Mouse (Mus musculus): Measurements from ENCODE around the gene H2-M10.2.

The H2-M10.2 gene

DNA sequence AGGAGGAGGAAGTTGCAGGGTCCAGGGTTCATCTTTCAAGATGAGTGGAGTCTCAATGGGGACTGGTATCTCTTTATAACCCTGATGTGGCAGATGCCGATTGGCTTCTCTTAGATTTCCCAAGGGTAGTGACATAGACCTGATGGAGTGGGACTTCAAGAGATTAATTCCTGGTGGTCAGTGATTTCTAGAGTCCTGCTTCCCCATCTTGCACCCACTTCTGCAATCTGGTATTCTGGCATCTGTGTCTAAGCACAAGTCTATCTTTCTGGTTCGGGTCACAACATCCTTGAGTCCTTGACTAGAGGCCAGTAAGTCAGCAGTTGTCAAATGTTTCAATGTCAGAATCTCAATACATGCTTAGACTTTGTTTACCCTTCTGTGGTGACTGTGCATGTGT is at the start of gene H2-M10.2:
Gene H2-M10.2, minus strand, starts transcription at position 101 of the 400 bp plus-strand sequence.
- no peak for DNase-seq (ENCODE audit: low read depth, low spot score)

DNA sequence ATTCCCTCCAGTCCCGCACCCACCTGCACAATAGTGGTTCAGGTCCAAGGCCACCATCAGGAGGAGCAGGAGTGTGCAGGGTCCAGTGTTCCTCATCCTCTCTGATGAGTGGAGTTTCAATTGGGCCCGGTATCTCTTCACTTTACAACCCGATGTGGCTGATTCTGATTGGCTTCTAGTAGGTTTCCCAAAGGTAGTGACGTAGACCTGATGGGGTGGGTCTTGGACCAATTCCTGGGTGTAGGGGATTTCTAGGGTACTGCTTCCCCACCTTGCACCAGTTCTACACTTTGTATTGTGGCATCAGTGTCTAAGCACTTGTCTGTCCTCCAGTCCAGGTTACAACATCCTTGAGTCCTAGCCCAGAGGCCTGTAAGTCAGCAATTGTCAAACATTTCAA is 39.8 kb upstream of the H2-M10.2 start, which contains the start of gene H2-M10.1:
Gene H2-M10.1, minus strand, starts transcription at position 101 of the 400 bp plus-strand sequence.
- no peak for DNase-seq (ENCODE audit: low read depth, low spot score)

DNA sequence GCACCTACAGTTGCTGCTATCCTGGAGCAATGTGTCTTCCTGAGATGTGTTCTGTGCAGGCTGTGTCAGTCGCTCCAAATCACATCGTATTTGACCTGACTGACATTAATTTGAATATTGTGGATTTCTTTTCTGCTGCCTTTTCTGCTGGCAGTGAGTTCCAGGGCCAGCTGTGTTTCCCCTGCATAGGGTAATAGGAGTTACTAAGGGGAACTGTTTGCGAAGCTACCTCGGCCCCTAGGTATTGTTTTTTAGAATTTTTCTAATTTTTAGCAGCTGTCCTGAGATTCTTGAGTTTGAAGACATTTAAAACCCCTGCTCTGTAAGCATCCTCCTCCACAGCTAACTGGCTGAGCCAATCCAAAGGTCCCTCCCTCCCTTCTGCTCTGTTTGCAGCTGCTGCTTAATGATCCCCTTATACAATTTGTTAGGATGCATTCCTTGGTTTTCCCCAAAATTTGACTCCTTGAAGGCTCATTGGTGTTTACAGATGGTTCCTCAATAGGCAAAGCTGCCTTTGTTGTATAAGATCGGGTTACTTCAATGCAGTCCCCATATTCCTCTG is 29.5 kb upstream of the H2-M10.2 start:
- peak; percentile 4 for DNase-seq (ENCODE audit: low read depth, low spot score)

DNA sequence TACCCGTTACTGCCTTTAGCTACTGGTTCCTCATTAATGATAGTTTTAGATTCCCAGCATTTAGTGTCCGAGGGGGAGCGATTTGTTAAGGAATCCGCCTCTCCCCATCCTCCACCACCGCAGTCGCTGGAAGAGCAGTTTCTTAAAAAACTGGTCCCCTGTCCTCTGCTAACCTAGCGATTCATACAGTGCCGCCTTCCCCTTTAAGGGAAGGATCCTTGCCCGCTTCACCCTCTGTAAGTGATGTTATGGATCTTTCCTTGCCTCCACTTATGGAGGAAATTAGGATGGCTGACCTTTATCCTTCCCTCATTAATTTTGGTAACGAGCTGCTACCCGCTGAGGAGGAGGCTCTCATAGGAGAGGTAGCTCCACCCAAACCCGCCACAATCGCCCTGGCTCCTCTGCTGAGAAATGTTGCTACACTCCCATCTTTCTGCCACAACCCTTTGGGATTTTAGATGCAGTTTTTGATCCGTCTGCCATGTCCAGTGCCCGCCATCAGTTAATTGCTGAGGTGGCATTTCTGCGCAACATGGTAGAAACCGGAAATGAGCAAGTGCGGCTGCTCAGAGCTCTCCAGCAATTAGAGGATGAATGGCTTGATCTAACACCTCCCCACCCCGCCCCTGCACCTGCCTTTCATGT is 28.9 kb upstream of the H2-M10.2 start:
- DNase-seq (ENCODE audit: low read depth, low spot score) = peak; percentile 40

DNA sequence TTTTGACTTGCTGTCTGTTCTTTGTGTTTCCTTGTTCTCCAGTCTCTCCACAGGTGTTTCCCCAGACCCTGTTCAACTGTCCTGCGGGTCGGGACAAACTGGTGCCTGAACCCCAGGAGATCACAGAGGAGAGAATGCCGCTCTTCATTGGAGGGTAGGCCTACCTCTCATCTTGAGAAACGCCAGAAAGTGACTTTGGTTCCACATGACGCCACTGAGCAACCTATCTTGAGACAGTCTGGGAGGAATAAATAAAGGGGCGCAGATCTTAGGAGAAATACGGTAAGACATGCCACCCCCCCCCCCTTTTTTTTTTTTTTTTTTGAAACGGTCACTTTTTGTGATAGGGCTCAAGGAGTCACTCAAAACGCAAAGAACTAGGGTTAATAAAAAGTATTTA is 28.2 kb upstream of the H2-M10.2 start:
- peak; percentile 45 for DNase-seq (ENCODE audit: low read depth, low spot score)

DNA sequence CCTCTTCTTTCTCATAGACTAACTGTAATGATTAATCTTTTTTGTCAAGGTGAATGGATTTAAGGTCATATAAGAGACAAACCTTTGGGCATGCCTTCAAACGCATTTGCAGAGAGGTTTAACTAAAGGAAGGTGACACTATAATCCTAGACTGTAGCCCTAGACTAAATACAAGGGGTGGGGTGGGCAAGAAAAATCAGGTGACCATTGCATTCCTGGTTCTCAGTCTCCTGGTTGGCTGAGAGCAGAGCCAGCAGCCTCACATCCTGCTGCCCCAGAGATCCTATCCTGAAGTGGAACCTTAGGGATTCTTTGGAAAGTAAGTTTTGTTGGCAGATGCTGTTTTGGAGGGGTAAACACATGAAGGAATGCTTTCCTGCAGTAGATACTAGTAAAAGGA is 23.0 kb upstream of the H2-M10.2 start:
- no peak for DNase-seq (ENCODE audit: low read depth, low spot score)

DNA sequence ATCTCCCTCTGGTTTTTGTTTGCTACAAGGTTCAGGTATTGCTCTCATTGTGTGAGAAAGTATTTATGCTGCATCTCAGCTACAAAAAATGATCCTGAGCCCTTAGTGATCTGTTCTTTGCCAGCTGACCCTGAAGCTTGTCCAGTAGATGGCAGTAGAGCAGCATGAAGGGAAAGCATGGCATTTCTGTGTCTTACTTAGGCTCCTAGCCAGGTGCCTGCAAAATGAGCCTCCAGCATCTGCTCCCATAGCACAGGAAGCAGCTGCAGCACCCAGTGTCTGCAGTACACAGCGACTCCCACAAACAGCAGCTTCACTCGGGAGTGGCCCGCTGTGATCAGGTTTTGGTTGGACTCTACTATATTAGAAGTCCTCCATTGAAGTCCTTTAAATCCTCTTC is 22.6 kb upstream of the H2-M10.2 start:
- DNase-seq (ENCODE audit: low read depth, low spot score) = peak; percentile 56

DNA sequence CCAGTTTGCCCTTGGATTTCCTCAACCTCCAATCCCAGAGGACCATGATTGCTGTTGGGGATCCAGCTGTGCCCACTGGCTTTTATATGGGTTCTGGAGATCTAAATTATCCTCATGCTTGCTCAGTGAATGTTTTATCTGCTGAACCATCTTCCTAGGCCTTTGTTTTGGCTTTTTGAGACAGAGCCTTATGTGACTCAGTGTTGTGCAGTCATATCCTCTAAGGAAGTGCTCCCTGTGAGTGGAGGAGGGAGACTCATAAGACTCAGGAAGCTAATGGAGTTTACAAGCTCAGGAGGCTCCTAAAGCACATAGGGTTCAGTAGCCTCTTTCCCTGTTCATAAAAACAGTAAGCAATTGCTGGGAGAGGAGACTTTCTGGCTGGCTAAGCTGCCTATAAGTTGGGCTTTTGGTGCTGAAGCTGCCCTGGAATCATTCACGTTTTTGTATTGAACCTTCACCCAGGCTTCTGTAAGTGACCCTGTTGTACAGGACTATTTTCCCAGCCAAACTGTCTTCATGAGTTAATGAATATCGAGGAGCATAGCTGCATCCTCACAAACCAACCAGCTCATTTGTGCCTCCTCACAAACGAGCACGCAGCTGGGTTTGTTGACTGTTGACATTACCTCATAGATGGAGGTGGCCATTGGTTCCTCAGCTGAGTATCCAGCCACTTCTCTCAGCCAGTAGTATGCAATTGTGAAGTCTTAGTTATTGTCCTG is 4.6 kb downstream of the H2-M10.2 start:
- DNase-seq (ENCODE audit: low read depth, low spot score) = no peak

DNA sequence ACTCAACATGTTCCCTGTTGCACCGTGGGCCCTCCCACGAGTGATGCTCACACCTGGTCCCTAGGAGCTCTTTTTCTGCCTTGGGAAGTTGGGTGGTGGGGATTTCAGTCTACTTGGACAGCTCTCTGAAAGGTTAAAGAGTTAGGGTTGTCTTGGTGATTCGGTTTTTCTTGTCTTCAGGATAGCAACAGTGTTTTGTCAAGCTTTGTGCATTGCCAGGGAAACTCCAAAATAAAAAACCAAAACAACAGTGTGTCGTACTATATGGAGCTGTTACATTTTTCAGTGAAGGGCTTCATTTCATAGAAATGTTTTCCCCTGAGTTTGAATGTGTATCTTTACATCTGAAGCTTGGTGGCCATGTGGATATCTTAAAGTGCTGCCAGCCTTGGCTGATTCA is 11.5 kb downstream of the H2-M10.2 start:
- no peak for DNase-seq (ENCODE audit: low read depth, low spot score)

DNA sequence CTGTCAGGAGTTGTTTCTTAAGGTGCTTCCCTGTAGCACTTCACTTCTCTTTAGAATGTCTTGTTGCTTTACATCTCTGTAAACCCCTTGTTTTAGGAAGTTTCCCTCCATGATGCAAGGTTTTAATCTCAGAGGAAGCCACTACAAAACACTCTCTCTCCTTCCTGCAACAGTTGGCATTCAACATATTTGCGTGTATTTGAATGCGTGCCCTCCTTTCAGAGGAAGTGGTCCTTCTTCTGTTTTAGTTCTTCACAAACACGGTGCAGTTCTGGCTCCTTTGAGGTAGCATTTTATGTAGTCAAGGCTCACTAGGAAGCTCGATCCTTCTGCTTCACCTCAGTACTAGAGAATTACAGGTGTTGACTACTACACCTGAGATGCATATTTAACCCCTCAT is 12.5 kb downstream of the H2-M10.2 start:
- no peak for DNase-seq (ENCODE audit: low read depth, low spot score)

DNA sequence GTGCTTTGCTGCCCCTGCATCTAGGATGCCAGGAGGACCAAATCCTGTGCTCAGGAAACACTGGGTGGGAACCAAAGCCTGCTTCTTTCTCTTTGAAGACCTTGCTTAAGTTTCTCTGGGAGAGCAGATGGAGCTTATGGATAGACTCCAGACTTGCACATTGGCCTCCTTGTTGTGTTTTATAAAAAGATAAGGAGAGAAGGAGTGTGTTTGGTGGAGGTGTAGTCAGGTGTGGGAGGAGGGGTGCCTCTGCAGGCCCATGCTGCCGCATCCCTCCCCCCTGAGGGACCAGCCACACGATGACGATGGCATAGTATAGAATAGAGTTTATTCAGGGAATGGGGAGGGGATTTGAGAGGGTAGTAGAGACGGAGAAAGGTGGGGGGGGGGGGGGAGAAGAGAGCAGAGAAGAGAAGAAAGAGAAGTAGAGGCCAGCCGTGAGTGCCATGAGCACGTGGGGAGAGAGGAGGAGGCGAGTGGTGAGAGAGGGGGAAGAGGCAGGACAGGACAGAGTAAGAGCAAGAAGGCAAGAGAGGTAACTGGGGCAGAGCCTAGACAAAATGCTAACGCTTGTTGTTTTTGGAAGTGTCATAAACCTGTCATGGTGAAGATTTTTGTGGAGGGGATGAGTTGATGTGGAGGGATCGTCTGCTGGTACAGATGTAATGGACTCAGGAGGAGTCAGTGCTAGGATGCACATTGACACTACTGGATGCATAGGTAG is 13.5 kb downstream of the H2-M10.2 start:
- DNase-seq (ENCODE audit: low read depth, low spot score) = no peak

DNA sequence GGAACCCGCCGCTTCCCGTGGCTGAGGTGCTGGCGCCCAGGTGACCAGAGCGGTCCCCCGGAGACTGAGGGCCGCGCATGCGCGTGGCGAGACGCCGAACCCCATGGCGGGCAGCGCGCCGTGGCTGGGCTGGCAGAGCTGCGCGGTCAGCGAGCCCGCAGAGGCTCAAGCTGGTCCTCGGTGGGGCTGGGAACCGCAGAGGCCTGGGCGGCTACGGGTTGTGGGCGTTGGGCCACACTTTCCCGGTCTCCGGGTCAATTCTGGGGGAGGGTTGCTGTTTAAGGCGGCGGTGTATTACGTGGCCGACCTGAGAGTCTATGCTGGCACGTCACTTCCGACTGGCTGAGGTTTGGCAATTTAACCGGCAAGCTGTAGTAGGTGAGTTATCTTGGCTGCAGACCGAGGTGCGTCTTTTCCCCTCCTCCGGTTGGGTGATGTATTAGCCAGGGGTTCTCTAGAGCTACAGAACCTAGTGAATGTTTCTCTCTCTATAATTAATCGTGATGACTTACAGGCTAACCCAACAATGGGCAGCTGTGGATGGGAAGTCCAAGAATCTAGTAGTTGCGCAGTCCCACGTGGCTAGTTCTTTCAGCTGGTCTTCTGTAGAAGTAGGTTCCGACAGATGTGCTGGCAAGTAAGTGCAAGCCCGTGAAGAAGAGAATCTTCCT is 14.6 kb downstream of the H2-M10.2 start, which contains the start of gene Trim39:
Gene Trim39, minus strand, starts transcription at position 662 of the 671 bp plus-strand sequence.
- peak; percentile 79 for DNase-seq (ENCODE audit: low read depth, low spot score)

DNA sequence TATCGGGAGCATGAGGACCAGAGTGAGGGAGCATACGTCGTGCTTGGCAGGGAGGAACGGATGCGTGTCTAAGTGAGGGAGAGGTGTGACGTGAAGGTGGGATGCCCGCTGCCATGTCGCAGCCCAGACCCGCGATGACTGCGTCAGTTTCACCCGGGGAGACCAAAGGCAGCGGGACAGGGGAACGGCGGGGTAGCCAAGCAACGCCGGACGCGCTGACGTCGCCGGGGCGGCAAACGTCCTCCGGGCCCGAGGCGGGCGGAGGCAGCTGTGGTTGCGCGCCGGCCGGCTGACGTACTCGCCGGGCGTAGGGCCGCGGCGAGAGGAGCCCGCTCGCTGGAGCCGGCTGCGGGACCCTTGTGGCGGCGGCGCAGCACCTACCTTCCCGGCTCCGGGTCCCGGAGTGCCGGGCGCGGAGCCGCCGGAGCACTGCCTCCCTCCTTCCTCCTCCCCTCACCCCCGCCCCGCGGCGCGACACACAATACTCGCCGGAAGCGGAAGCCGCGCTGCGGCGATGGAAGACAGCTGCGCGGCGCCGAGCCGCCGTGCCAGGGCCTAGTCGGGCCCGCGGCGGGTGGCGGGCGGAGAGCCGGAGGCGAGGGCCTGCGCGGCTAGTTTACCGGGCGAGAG is 15.2 kb downstream of the H2-M10.2 start:
- DNase-seq (ENCODE audit: low read depth, low spot score) = peak; percentile 81

DNA sequence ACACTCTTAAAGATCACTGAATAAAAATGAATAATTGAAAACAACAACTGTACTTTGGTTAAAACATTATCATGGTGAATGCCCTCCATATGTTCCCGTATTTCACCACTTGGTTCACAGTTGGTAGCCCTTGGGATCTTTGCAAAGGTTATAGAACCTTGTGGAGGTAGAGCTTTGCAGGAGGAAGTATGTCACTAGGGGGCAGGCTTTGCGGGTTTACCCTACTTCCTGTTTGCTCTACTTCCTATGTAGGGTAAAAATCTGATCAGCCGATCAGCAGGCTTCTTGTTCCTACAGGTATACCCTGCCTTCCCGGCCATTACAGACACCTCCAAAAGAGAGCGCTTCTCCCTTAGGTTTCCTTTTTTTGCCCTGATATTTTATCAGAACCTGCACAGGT is 20.5 kb downstream of the H2-M10.2 start:
- DNase-seq (ENCODE audit: low read depth, low spot score) = no peak

DNA sequence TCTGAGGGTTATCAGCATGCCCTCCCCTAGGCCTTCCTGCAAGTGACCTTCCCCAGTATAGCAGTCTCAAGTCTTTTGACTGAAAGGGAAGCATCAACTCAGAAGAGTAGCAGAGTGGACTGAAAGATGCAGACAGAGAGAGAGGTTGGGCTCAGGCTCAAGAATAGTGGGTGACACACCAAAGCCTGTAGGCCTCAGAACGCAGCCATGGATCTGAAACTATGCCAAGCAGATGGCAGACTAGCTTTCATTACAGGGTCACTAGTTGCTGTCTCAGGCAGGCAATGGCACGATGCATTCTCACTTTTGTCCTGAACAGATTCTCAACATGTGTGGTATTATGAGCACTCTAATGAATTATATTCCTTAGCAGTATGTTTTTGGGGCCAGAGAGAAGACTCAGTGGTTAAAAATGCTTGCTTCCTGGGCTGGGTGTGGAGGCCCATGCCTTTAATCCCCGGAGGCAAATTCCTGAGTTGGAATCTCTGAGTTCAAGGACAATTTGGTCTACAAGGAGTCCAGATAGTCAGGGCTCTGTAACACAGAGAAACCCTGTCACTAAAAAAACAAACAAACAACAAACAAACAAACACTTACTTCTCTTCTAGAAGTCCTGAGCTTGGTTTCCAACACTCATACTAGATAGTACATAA is 21.9 kb downstream of the H2-M10.2 start:
- DNase-seq (ENCODE audit: low read depth, low spot score) = no peak

DNA sequence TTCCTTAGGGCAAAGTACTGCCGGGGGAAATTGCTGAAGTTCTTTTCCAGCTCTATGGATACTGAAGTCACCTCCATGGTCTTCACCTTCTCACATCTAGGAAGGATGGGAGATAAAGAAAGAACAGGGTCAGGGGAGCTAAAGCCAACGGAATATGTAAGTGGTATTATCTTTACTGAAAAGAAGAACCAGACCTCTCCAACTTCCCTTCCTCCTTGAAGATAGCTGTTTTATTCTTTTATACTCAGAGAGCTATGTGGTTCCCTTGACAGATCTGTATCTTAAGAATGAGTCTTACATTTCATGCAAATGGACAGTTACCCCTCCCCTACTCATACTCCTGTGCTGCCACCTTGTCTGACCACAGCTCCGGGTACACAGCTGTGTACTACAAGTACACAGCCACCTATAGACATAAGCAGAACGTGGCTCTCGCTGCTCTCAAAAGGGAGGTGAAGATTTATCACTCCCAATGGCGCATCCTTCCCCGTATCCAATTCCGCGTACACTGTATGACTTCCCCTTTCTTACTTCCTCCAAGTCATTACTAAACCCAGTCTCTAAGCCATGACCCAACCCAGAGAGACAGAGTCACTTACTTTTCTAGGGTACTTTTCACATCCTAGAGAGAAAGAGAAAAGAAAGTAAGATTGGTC is 24.7 kb downstream of the H2-M10.2 start:
- no peak for DNase-seq (ENCODE audit: low read depth, low spot score)

DNA sequence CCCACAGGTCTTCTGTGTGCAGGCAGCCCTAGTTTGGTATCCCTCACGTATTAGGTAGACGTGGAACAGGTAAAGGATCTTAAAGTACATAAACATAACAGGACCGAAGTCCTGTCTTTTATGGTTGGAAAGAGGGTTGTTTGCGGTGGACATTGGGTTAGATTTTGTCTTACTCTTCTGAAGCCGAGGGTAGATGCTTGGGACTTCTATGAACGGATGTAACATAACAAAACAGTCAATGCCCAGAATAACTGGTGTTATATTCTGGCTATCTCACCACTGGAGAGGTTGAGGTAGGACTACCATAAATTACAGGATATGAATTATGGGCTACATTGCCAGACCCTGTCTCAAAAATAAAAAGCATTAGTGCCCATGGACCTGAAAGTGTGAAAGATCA is 28.3 kb downstream of the H2-M10.2 start, which contains the start of gene Rpp21:
Gene Rpp21, minus strand, starts transcription at position 101 of the 400 bp plus-strand sequence.
- DNase-seq (ENCODE audit: low read depth, low spot score) = no peak

DNA sequence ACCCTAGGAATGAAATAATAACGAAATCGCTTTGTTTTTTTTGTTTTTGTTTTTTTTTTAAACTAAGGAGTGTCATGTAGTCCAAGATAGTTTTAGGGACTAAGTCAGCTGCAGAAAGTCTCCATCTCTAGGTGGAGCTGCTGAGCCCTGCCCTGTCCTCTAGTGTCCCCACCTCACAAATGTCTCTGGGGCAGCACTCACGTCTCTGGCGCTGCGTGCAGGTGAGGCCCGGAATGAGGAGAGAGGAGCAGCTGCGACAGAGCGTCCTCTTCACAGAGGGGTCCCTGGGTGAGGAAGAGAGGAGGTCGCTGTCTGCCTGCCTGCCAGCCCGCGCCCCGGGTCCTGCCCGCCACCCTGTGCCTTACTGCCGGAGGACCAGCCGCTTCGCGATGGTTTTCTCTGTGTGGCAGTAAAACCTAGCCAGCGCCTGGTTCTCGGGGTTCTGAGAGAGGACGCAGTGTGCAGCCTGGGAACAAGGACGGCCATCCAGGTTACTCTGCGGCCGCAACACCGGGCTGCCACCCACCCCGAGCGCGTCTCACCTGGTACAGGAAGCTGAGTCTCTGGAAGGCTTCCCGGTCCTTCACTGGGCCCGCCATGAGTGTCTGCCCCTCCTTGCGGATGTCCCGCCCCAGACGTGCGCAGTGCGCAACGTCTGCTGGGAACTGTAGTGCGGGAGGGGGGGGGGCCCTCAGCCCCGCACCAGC is 28.9 kb downstream of the H2-M10.2 start:
- peak; percentile 67 for DNase-seq (ENCODE audit: low read depth, low spot score)

DNA sequence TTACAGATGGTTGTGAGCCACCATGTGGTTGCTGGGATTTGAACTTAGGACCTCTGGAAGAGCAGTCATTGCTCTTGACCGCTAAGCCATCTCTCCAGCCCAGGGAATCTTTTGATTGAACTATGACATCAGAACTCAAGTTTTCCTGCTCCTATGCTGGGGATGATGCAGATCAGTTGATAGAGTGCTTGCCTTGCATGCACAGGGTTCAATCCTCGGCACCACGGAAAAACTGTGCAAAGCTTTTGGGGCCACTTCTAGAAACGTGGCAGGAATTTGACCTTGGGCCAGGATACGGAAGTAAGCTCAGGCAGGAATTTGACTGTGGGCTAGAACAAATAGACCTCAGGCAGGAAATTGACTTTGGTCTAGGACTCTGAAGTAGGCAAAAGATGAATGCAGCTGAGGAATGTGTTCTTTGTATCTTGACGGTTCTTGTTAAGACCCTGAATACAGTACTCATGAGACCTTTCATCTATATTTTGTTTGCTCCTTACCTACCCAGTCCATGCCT is 33.1 kb downstream of the H2-M10.2 start:
- DNase-seq (ENCODE audit: low read depth, low spot score) = no peak

Data from forelimb bud, embryonic 11.5 days (tissue).